Mouse (Mus musculus): ENCODE measurements at regions not wholly inside any gene's neighbourhood (a gene's known extent, or its start where the extent isn't known, plus 50 kb on each side); places are given as distances from the start of the nearest gene placed in this dataset.

DNA sequence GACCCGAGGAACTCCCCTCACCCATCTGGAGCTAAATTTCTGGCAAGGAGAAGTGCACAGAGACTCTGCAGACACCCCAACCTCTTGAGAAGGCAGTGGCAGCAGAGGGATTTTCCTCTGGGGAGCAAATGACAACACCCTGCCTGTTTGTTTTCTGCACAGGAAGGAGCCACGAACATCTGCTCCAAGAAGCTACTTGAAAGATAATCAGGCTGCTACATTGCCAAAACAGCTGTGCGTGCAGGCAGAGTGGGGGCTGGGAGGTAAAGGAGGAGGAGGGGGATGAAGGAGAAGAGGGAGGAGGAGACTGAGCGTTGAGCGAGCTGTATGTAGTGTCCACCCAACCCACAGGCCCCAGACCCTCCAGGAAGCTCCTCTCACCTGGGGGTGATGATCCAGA is 149.0 kb downstream of the Rplp1 start:
- DNase-seq (ENCODE audit: low spot score): no peak

DNA sequence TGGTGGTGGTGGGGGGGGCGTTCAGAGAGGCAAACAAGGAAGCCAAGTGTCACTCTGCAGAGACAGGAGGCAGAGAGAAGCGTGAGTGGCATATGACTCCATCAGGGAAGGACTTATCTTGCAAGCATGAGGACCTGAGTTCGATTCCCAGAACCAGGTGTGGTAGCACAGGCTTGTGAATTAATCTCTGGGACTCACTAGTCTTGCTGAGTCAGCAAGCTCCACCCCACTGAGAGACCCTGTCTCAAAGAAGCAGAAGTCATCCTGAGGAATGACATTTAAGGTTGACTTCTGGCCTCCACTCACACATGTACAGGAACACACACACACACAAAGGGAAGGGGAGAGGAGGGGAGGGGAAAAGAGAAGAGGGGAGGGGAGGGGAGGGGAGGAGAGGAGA is 156.5 kb downstream of the Rplp1 start:
- DNase-seq (ENCODE audit: low spot score): no peak

DNA sequence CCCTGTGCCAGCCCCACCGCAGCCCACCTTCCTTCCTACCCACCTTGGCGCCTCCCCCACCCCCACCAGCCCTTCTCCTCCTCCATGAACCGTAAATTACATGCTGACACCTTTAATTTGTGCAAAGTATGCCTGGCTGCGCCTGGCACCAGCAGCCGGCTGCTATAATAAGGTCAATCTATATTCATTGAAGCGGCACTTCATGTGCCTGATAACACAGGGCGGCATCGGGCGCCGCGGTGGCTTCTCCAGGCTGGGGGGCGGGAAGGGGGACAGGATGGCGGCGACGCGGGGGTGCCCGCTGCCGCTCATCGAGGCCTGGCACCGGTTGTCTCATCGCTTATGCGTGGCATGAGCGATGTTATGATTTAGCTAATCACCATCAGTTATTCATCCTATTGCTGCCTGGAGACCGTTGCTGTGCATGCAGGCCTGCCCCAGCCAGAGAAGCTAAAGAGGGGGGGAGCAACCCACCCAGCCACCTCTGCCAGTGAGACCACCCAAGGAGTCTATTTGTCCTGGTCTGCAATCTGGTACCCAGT is 157.5 kb downstream of the Rplp1 start:
- no peak for DNase-seq (ENCODE audit: low spot score)

DNA sequence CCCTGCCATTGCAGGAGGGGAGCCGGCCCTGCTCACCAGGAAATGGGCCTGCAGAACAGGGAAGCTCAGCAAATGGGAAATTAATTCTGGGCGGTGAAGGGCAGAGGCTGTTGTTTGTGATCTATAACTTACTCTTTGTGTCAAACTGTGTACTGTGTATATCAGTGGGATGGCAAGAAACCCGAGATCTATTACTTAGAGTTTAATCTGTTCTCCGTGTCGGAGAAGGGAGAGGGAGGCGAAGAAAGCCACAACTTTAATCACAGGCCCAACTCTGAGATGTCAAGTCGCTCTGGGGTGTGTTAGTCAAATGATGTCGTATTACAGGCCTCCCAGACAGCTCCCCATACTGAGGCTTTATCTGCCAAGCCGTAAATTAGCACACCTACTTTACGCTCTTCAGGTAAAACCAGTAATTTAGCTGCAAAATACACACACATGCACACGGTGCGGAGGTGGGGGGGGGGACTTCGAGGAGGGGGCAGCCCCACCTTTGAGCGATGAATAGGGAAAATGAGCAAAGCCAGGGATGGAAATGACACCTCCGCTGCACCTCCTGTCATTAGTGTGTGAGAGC is 158.0 kb downstream of the Rplp1 start:
- no peak for DNase-seq (ENCODE audit: low spot score)

DNA sequence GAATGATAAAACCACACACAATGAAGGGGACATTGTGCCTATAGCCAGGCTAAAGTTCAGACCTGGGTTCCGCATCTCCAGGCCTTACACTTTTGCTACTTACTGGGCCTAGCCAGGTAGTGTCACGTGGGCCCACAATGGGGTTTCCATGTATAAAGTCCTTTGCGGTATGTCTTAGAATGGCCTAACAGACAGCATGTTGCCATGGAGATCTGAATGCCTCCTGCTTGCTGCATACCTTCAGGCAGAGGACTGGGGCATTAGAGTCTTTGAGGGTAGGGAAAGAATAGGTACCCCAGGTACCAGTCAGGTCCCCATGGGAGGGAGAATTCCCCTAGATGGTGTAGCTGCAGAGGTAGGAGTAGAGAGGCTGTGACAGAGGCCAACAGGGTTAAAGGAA is 159.0 kb downstream of the Rplp1 start:
- no peak for DNase-seq (ENCODE audit: low spot score)

DNA sequence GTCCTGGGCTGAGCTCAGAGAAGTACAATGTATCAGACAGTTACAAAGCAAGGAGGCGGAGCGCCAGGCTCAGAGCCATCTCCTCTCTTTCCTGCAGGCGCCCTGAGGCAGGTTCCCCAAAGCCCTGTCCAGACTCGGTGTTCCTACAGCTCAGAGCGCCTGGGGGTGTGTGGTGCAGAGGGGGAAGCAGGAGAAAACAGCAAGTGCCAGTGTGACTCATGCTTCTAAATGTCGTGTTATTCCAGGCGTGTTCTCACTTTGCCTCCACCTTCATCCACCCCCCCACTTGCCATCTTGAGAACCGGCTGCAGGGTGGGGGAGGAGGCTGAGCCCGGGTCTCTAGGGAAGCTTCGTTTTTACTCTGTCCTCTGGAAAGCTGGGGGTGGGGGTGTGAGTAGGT is 160.5 kb downstream of the Rplp1 start:
- DNase-seq (ENCODE audit: low spot score): no peak

DNA sequence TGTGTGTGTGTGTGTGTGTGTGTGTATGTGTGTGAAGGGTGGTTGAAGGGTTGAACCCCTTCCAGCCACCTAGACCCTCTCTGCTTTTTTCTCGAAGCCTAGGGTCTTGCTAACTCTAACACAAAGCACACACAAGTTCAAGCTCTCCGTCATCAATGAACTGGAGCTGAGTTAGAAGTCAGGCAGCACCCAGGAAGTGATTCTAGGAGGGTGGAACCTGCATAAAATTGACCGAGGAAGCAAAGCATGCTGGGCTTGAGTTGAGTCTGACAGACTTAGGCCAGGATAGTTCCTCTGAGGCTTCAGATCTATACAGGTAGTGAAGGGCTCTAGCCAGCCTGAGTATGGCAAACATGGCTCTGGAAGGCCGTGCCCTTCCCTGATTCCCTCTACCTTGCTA is 165.1 kb downstream of the Rplp1 start:
- DNase-seq (ENCODE audit: low spot score): no peak

DNA sequence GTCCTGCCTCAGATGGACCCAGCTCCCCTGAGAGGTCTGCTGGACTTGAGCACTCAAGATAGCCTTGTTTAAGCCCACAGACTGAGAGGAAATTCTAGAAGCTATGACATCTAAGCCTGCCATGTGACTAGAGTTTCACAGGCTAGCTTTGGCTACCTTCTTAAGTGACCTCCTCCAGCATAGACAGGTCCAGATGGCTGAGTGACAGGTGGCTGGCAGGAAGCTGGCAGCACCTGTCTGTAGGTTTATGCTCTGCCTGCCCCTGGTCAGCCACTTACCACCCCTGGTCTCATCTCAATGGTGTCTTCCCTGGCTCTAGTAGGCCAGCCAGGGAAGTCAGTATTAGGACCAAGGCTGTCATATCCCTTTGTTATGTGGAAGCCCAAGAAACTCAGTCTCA is 165.9 kb downstream of the Rplp1 start:
- DNase-seq (ENCODE audit: low spot score): no peak

DNA sequence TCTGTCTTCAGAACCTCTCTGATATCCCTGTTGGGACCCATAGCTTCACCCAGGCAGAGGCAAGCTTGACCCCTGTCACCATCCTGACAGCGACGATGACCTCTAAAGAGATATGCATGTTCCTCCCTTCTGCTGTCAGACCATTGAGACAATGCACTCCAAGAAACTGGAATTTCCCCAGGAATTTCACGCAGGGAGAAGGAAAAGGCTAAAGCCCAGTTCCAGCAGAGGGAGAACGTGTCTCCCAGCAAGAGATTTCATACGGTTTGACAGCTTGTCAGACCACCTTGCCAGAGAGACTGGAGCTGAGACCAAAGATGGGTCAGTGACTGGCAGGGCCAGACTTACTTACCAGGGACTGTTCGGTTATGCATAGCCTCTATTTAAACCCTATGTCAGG is 167.9 kb downstream of the Rplp1 start:
- no peak for DNase-seq (ENCODE audit: low spot score)

DNA sequence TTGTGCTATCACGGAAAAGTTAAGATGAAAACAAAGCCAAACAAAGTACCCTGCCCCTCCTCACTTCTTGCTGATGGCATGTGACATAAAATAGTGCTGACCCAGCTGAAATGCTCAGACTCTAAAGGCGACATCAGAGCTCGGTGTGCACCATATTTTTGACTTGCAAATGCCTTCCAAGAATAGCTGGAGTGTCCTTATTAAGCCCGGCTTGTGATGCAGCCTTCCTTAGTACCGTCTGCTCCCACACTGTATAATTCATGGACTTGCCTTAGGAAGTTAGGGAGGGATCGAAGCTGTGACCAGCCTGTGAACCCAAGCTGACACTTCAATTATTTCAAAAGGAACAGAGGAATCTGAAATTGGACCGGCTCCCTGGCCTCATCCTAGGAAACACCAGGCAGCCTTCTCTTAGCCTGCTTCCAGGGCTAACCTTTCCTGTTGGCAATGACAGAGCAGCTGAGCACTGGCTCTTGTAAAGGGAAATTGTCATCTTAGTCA is 169.0 kb downstream of the Rplp1 start:
- no peak for DNase-seq (ENCODE audit: low spot score)

DNA sequence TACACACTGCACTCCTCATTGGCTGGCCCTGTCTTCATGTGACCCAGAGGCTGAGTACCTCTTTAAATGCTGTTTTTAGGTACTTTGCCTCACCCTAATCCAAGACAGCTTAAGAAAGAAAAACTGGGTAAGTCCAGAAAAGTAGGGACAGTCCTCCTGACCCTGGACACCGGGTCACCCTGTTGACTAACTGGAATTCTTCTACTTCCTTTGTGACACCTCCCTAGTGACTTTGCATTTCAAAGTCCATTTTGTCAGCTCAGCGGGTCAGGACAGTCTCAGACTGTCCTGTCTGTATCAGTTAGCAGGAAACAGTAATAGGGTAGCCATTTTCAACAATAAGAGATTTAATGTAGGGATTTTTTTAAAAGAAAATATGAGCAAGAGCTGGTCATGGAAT is 180.8 kb downstream of the Rplp1 start:
- no peak for DNase-seq (ENCODE audit: low spot score)

DNA sequence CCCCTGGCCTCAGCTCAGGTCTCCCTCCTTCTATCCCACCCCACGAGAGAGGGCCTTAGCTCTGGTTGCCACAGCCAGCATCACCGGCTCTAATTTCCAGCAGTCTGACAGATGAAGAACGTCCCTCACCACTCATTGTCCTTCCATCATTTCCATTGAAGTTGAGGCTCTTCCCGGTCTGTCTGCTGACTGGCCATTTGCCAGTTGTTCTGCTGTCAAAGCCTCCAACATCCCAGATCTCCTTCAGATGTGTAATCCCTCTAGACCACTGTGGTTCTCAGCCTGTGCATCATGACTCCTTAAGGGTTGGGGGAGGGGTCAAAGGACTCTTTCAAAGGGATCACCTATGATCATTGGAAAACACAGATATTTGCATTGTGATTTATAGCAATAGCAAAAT is 181.6 kb downstream of the Rplp1 start:
- DNase-seq (ENCODE audit: low spot score): no peak

DNA sequence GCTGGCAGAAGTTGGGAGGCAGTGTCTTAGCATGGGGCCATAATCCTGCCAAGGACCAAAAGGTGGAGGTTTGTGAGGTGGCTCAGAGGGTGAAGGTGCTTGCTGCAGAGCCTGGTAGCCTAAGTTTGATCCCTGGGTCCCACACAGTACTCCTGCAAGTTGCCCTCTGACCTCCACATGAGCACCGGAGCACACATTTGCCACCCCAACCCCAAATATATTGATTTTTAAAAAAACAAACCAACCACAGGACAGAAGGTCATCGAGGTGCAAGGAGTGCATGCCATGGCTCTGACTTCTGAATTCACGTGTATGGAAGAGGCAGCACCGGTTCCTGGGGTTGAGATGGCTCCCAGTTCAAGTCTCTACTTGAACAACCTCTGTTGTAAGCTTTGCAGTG is 186.2 kb downstream of the Rplp1 start:
- DNase-seq (ENCODE audit: low spot score): no peak

DNA sequence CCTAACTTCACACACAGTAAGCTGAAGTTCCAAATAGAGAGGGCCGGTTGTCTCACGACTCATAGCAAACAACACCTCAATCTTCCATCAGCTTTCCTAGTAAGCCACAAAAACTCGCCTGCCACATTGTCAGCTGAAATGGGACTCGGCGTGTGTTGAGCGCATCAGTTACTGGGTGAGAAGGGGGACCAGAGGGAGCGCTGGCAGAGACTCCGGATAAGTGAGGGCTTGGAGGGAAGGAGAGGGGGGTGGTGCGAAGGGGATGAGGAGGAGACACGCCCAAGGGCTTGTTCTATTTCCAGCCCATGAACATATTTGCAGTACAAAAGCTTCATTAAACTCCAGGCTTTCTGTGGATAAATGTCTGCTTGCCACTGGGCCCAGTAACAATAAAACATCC is 186.7 kb downstream of the Rplp1 start:
- DNase-seq (ENCODE audit: low spot score): no peak

DNA sequence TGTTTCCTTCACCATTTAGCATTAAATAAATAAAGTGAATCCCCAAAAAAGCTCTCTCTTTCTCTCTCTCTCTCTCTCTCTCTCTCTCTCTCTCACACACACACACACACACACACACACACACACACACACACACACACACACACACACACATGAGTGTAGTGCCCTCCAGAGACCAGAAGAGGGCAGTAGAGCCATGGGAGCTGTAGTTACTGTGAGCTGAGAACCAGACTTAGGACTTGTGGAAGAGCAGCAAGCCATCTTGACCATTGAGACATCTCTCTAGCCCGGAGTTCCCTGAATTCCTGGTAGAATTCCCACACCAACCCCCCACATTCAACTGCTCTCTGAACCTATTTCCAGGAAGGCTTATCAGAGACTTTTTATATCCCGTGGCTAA is 190.3 kb downstream of the Rplp1 start:
- no peak for DNase-seq (ENCODE audit: low spot score)

DNA sequence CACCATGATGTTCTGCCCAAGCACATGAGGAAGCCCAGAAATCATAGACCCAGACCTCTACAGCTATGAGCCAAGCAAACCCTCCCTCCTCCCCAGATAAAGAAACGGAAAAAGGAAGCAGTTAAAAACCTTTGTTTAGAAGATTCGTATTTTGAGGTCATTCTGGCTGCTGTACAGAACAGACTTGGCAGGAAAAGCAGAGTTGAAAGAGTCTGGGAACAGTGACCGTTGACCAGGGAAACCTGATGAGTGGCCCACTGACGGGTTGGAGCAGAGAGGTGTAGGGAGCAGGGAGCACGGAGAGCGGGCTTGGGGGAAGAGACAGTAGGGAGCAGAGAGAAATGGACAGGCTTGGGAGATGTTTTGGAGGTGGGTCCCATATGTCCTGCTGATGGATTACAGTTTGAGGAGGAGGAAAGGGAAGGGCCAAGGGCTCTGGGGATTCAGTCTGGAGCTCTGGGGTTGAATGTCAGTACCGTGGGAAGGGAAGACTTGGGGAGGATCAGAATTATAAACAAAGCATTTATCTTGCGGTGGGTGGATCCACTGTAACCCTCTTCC is 191.2 kb downstream of the Rplp1 start:
- no peak for DNase-seq (ENCODE audit: low spot score)

DNA sequence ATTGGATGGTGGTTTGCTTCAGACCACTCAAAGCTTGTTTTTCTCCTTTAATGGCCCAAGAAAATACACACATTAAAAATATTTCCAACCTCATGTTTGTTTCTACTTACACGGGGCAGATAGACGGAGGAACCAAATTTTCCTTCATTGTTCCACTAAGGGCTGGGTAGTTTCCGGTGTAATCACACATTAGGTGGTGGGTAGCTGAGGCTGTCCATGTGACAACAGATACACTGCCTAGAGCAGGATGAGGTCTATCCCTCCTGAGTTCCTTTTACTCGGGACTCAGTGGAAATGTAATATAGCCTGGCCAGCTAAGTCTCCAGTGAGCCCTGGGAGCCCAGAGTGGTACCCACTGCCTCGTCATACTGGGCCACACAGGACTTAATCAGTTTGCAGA is 192.5 kb downstream of the Rplp1 start:
- no peak for DNase-seq (ENCODE audit: low spot score)

DNA sequence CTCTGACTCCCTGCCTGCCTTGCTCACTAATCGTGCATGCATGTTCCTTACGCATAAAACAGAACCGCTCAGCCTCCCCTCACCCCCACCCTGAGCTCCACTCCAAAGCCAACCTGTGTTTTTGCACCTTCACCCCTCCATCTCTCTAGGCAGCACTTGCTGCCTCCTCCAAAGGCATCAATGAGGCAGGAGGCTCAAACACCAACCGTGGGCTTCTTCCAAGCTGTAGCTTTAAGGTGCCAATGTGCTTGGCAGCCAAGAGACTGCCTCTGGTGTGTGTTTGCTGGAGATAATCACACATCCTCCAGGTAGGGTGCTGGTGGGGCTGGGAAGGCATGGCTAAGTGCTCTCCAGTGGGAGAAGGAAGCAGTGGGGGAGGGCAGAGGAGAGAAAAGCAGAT is 193.3 kb downstream of the Rplp1 start:
- DNase-seq (ENCODE audit: low spot score): no peak

DNA sequence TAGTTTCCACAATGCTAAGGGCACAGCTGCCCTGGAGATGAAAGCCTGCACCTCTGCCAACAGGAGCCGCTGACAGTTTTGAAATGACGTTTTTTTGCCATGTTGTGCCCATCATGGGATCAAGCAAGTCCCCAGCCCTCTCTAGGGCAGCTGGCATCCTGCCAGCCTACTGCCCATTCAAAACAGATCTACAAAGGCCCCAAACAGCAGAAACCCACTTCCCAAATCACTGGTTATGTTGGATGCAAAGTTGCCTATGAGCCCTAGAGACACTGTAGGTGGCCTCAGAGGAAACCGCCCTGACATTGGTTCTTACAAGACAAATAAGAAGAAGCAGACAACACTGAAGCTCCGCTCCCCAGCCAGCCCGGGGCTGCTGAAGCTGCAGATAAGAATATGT is 194.1 kb downstream of the Rplp1 start:
- no peak for DNase-seq (ENCODE audit: low spot score)

DNA sequence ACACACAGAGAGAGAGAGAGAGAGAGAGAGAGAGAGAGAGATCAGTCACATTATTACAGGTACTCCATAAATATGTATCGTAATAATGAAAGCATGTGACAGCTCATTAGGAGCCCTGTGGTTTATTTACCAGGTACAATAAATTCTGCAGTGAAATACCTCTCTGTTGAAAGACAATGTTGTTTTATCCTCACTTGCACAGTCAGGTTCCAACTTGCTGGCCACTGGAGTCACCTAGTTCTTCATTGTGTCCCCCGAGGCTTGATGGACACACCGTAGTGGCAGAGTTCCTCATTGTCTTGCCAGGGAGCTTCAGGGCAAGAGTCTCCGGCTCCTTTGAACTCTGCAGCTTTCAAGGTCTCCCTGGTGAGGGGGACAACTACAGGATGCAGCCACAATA is 197.6 kb downstream of the Rplp1 start:
- DNase-seq (ENCODE audit: low spot score): no peak

DNA sequence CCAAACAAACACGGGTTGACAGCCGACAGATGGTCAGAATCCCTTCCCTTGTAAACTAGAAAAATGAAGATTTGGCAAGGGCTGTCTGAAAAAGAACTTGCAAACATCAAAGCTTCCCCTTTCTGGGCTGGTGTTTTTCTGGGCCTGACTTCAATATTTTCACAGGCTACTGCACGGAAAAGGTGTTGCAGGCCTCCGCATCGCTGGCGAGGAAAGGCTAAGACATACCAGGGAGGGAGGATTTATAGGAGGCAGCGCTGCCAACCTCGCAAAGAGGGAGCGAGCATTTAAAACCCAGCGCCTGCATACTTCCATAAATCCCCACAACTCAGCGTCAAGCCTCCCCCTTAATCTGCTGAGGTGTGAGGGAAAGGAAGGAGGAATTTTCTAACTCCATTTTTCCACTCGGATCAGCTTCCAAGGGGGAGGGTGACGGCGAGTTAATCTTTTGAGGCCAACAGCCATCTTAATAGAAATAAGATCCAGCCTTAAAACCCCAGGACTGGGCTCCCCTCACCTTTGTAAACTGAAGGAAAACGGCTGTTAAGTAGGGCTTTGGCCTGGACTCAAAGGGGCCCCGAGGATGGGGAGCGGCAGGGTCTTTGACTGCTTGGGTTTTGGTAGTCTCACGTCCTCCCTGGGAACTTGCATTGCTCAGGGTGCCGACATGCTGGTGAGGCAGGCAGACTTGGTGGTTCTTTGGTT is 199.9 kb downstream of the Rplp1 start:
- no peak for DNase-seq (ENCODE audit: low spot score)

DNA sequence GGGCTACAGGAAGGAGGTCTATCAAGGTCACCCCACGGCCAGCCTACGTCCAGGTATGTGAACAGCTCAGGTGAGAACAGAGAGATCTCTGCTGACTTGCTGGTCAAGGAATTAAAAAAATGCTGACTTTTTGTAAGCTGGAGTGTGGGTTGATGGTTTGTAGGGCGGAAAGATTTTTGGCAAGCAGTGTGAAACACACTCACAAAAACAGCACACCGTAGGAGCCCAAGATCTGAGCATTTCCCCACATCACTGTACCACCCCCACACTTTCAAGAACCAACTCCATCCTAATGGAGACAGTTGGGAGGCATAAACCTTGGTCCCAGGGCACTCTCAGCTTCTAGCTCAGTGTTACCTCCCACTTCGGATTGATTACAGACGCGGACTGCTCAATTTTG is 200.5 kb downstream of the Rplp1 start:
- DNase-seq (ENCODE audit: low spot score): no peak

DNA sequence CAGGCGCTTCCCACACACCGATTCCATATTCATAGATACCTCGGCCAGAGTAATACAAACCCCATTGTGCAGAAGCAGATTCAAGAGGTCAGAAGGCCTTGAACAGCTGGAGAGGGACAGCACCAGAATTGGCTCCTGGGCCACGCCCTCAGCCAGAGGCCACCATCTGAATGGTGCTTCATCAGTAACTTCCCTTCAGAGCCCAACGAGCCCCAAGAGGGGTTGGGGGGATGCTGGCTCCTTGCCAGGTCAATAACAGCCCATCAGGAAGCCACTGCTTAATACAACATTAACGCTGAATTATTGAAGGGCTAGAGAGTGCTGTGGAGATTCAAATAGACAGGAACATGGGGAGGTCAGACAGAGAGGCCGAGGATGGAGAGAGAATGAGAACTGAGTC is 203.0 kb downstream of the Rplp1 start:
- no peak for DNase-seq (ENCODE audit: low spot score)
